Mouse (Mus musculus) kidney, embryonic 14.5 days (tissue): ENCODE measurements around the gene Golt1a. TPM values are rescaled to one million over a fixed set of nuclear protein-coding genes. Genes with fewer than 3 reads are reported as not detected.

ENCODE experiments used
- ATAC-seq: fragments of 200-750 bp; cut with Nextera tagmentation; 2 replicates; pipeline ENCODE4 v1.8.0; 2017; ENCODE audit warnings: moderate number of reproducible peaks, mild to moderate bottlenecking, moderate TSS enrichment, moderate library complexity; ENCODE audit not compliant: low FRiP score, low TSS enrichment
- H3K27ac ChIP-seq: fragments of 300-500 bp; sonication (generic); 2 replicates; pipeline ENCODE4 v1.5.1; 2014; ENCODE audit warnings: low read depth, mild to moderate bottlenecking, low read length, moderate library complexity, mixed read lengths
- H3K27me3 ChIP-seq: fragments of 300-500 bp; sonication (generic); 2 replicates; pipeline ENCODE4 v1.6.1; 2014; ENCODE audit warnings: mild to moderate bottlenecking, low read length; ENCODE audit not compliant: control insufficient read depth, insufficient read depth
- H3K36me3 ChIP-seq: fragments of 300-500 bp; sonication (generic); 2 replicates; pipeline ENCODE4 v1.6.1; 2014; ENCODE audit warnings: low read length, mixed read lengths; ENCODE audit not compliant: control insufficient read depth, insufficient read depth
- H3K4me1 ChIP-seq: fragments of 300-500 bp; sonication (generic); 2 replicates; pipeline ENCODE4 v1.6.1; 2014; ENCODE audit warnings: low read length, mixed read lengths; ENCODE audit not compliant: control insufficient read depth, insufficient read depth
- H3K4me2 ChIP-seq: fragments of 300-500 bp; sonication (generic); replicated peaks from 2 replicates; pipeline ENCODE4 v1.6.1; 2014; ENCODE audit warnings: low read depth, mild to moderate bottlenecking, low read length
- H3K4me3 ChIP-seq: fragments of 300-500 bp; sonication (generic); 2 replicates; pipeline ENCODE4 v1.5.1; 2014; ENCODE audit warnings: mild to moderate bottlenecking, low read length
- H3K9ac ChIP-seq: fragments of 300-500 bp; sonication (generic); 2 replicates; pipeline ENCODE4 v1.6.1; 2014; ENCODE audit warnings: low read depth, mild to moderate bottlenecking, low read length, moderate library complexity
- H3K9me3 ChIP-seq: fragments of 300-500 bp; sonication (generic); 2 replicates; pipeline ENCODE4 v1.6.1; 2016; ENCODE audit warnings: low read length; ENCODE audit not compliant: control insufficient read depth
- WGBS: fragments of 180-500 bp; shearing (Covaris S2); extraction: QIAGEN DNeasy Blood & Tissue Kit; methylation state at CpG from one replicate; pipeline ENCODE4 v1.1.7; 2014; 5-methylcytosine and 5-hydroxymethylcytosine counted together
- polyA plus RNA-seq: library from polyadenylated mRNA; unstranded; fragments of >200 nt; fragmentation: Nextera tagmentation; extraction: Ambion mirVana; gene quantifications from 2 replicates; pipeline ENCODE4 v1.2.1, GENCODE M21; 2014

The Golt1a gene
- polyA plus RNA-seq, 1 experiment from 2014 or later, result 6.1 TPM

GRCm38 (mm10) chr1:133347226-133347625 is 37.6 kb downstream of the Golt1a start:
- Histone ChIP-seq H3K27ac (no peak overlapping the region), H3K4me1 (no peaks in the 10 kb centered on the region), H3K9me3 (no peaks in the 10 kb centered on the region), H3K4me3 (no peak overlapping the region), H3K9ac (no peak overlapping the region), H3K27me3 (no peaks in the 10 kb centered on the region), H3K4me2 (no peak overlapping the region), H3K36me3 (no peaks in the 10 kb centered on the region)
- WGBS, result 66% methylated on average over 3 of the region's 3 CpGs
- ATAC-seq, result no peak

GRCm38 (mm10) chr1:133347693-133348520 is 38.3 kb downstream of the Golt1a start:
- no peak for ATAC-seq
- Histone ChIP-seq H3K27ac (no peak overlapping the region), H3K4me2 (no peak overlapping the region), H3K9me3 (no peaks in the 10 kb centered on the region), H3K4me3 (no peak overlapping the region), H3K27me3 (no peaks in the 10 kb centered on the region; the same call in 1 of the 2 replicates), H3K4me1 (no peaks in the 10 kb centered on the region), H3K9ac (no peak overlapping the region), H3K36me3 (no peaks in the 10 kb centered on the region)
- 61% methylated on average over 11 of the region's 11 CpGs for WGBS

GRCm38 (mm10) chr1:133350210-133350609 is 40.6 kb downstream of the Golt1a start, which contains the start of gene Ren1:
Gene Ren1, plus strand, starts transcription at chr1:133350510.
- Histone ChIP-seq H3K36me3 (no peaks in the 10 kb centered on the region), H3K27ac (no peak within 1 kb of the TSS), H3K4me2 (no peak within 1 kb of the TSS), H3K9ac (no peak within 1 kb of the TSS), H3K4me3 (no peak within 1 kb of the TSS), H3K9me3 (no peaks in the 10 kb centered on the region), H3K4me1 (no peaks in the 10 kb centered on the region), H3K27me3 (no peaks in the 10 kb centered on the region; the same call in 1 of the 2 replicates)
- WGBS, result 91% methylated on average over 1 of the region's 1 CpGs
- ATAC-seq, result no peak

- no peak for ATAC-seq
- 31% methylated on average over 9 of the region's 9 CpGs for WGBS
- Histone ChIP-seq H3K9ac (no peak overlapping the region), H3K36me3 (no peaks in the 10 kb centered on the region), H3K4me1 (peaks cover 6% of the 10 kb centered on the region; the same call in 1 of the 2 replicates), H3K4me2 (no peak overlapping the region), H3K27ac (no peak overlapping the region), H3K9me3 (no peaks in the 10 kb centered on the region), H3K4me3 (no peak overlapping the region), H3K27me3 (no peaks in the 10 kb centered on the region; the same call in 1 of the 2 replicates)
These were observed 42.2 kb downstream of the Golt1a start for GRCm38 (mm10) chr1:133351762-133352161.

GRCm38 (mm10) chr1:133353371-133353809 is 43.8 kb downstream of the Golt1a start:
- Histone ChIP-seq H3K4me3 (no peak overlapping the region), H3K9ac (no peak overlapping the region), H3K36me3 (no peaks in the 10 kb centered on the region), H3K27me3 (no peaks in the 10 kb centered on the region; the same call in 1 of the 2 replicates), H3K9me3 (no peaks in the 10 kb centered on the region), H3K4me1 (peaks cover 7% of the 10 kb centered on the region; the same call in 1 of the 2 replicates), H3K4me2 (no peak overlapping the region), H3K27ac (no peak overlapping the region)
- ATAC-seq, result no peak
- WGBS, result 58% methylated on average over 12 of the region's 12 CpGs

- Histone ChIP-seq H3K4me3 (no peak overlapping the region), H3K27ac (no peak overlapping the region), H3K9me3 (no peaks in the 10 kb centered on the region), H3K4me1 (peaks cover 7% of the 10 kb centered on the region; the same call in 1 of the 2 replicates), H3K4me2 (no peak overlapping the region), H3K9ac (no peak overlapping the region), H3K27me3 (no peaks in the 10 kb centered on the region; the same call in 1 of the 2 replicates), H3K36me3 (no peaks in the 10 kb centered on the region)
- 44% methylated on average over 5 of the region's 5 CpGs for WGBS
- no peak for ATAC-seq
These were observed 45.9 kb downstream of the Golt1a start for GRCm38 (mm10) chr1:133355469-133355868.

- Histone ChIP-seq H3K36me3 (no peaks in the 10 kb centered on the region), H3K27ac (no peak overlapping the region), H3K9ac (no peak overlapping the region), H3K27me3 (no peaks in the 10 kb centered on the region; the same call in 1 of the 2 replicates), H3K4me3 (no peak overlapping the region), H3K9me3 (no peaks in the 10 kb centered on the region), H3K4me2 (no peak overlapping the region), H3K4me1 (peaks cover 7% of the 10 kb centered on the region; the same call in 1 of the 2 replicates)
- WGBS, result 45% methylated on average over 15 of the region's 15 CpGs
- ATAC-seq, result no peak
These were observed 46.3 kb downstream of the Golt1a start for GRCm38 (mm10) chr1:133355912-133356311.

- Histone ChIP-seq H3K4me2 (no peak overlapping the region), H3K36me3 (no peaks in the 10 kb centered on the region), H3K4me3 (no peak overlapping the region), H3K27me3 (no peaks in the 10 kb centered on the region; the same call in 1 of the 2 replicates), H3K27ac (no peak overlapping the region), H3K4me1 (peaks cover 7% of the 10 kb centered on the region; the same call in 1 of the 2 replicates), H3K9me3 (no peaks in the 10 kb centered on the region), H3K9ac (no peak overlapping the region)
- WGBS, result 31% methylated on average over 8 of the region's 8 CpGs
- no peak for ATAC-seq
These were observed 46.7 kb downstream of the Golt1a start for GRCm38 (mm10) chr1:133356330-133356729.

- no peak overlapping the region for H3K9ac ChIP-seq
- 93% methylated on average over 6 of the region's 6 CpGs for WGBS
- peaks cover 6% of the 10 kb centered on the region; the same call in 1 of the 2 replicates for H3K27me3 ChIP-seq
- no peaks in the 10 kb centered on the region for H3K9me3 ChIP-seq
- H3K4me3 ChIP-seq, result no peak overlapping the region
- H3K4me2 ChIP-seq, result no peak overlapping the region
- H3K36me3 ChIP-seq, result no peaks in the 10 kb centered on the region
- H3K27ac ChIP-seq, result no peak overlapping the region
- H3K4me1 ChIP-seq, result peaks cover 12% of the 10 kb centered on the region; the same call in 1 of the 2 replicates
- ATAC-seq, result no peak
These were observed 51.4 kb downstream of the Golt1a start for GRCm38 (mm10) chr1:133361006-133361405.
